30 mouse cellular contexts compared by ENCODE assay signal in genomic region chr1:25711474-25711873, GRCm38 (mm10).
DNase-seq lines count a peak whose midpoint lies in the region; ATAC-seq and TF ChIP-seq lines count a peak whose summit lies in the region.
"Had no signal": no experiment of that assay in that cellular context is flagged by ENCODE, and none has a peak within 500 bp of the region (broad histone marks: within the 10 kb centered on the region; RNA-seq: fewer than 3 reads in every experiment).

No protein-coding gene starts in this region.

- no peak overlapping the region for H3K9ac ChIP-seq in forebrain, embryonic 13.5 days
- H3K9ac ChIP-seq: embryonic facial prominence, embryonic 13.5 days; heart, embryonic 15.5 days; hindbrain, embryonic 12.5 days; intestine, embryonic 15.5 days; limb, embryonic 13.5 days; midbrain, embryonic 13.5 days had no signal

- no peak overlapping the region for H3K4me3 ChIP-seq in left cerebral cortex, adult 2 months
- H3K4me3 ChIP-seq in cerebellum, adult 2 months (replicated peaks; ENCODE audit: insufficient read depth, low read depth, low read length), result no peak overlapping the region
- H3K4me3 ChIP-seq in forebrain, embryonic 13.5 days, result no peak overlapping the region
- H3K4me3 ChIP-seq: embryonic facial prominence, embryonic 13.5 days; forebrain, embryonic 10.5 days; heart, embryonic 15.5 days; hindbrain, embryonic 12.5 days; intestine, embryonic 15.5 days; limb, embryonic 13.5 days; megakaryocyte, embryonic 14.5 days; midbrain, embryonic 13.5 days had no signal

- TF ChIP-seq CTCF in left cerebral cortex, adult 2 months (IDR thresholded peaks at IDR 0.05), result no peak
- TF ChIP-seq CTCF in cerebellum, adult 2 months (IDR thresholded peaks at IDR 0.05; ENCODE audit: borderline replicate concordance, insufficient read depth, low read depth, low read length), result no peak

- no peaks in the 10 kb centered on the region for H3K36me3 ChIP-seq in forebrain, embryonic 13.5 days (ENCODE audit: poor library complexity, severe bottlenecking)
- H3K36me3 ChIP-seq: embryonic facial prominence, embryonic 13.5 days; forebrain, embryonic 10.5 days; heart, embryonic 15.5 days; hindbrain, embryonic 12.5 days; intestine, embryonic 15.5 days; limb, embryonic 13.5 days; midbrain, embryonic 13.5 days had no signal

- H3K27ac ChIP-seq in left cerebral cortex, adult 2 months, result peak overlapping the region; percentile 26; the same call in 1 of the 2 replicates
- H3K27ac ChIP-seq in cerebellum, adult 2 months (ENCODE audit: insufficient read depth, low read length), result peak overlapping the region; percentile 2; the same call in 1 of the 2 replicates
- no peak overlapping the region for H3K27ac ChIP-seq in forebrain, embryonic 13.5 days
- H3K27ac ChIP-seq: embryonic facial prominence, embryonic 13.5 days; forebrain, embryonic 10.5 days; heart, embryonic 15.5 days; hindbrain, embryonic 12.5 days; hindbrain, postnatal 0 days; intestine, embryonic 15.5 days; limb, embryonic 13.5 days; midbrain, embryonic 13.5 days; stomach, postnatal 0 days had no signal

- H3K4me1 ChIP-seq in cerebellum, adult 2 months (ENCODE audit: control insufficient read depth, insufficient read depth, low read length), result peaks cover 5% of the 10 kb centered on the region; the same call in 1 of the 2 replicates
- H3K4me1 ChIP-seq in forebrain, embryonic 13.5 days, result no peaks in the 10 kb centered on the region
- H3K4me1 ChIP-seq: embryonic facial prominence, embryonic 13.5 days; forebrain, embryonic 10.5 days; heart, embryonic 15.5 days; hindbrain, embryonic 12.5 days; intestine, embryonic 15.5 days; limb, embryonic 13.5 days; megakaryocyte, embryonic 14.5 days; midbrain, embryonic 13.5 days had no signal

- ATAC-seq in frontal cortex, adult (ENCODE audit: low TSS enrichment), result peak; percentile 81
- ATAC-seq in forebrain, embryonic 13.5 days, result no peak
- ATAC-seq: forebrain, embryonic 16.5 days; hindbrain, postnatal 0 days; intestine, embryonic 15.5 days; midbrain, embryonic 13.5 days; Patski had no signal

- 2% methylated on average over 1 of the region's 1 CpGs for WGBS in cerebellum, adult 2 months
- 50% methylated on average over 1 of the region's 1 CpGs for WGBS in forebrain, embryonic 13.5 days

- H3K9me3 ChIP-seq in forebrain, embryonic 13.5 days (replicated peaks), result no peaks in the 10 kb centered on the region
- H3K9me3 ChIP-seq: embryonic facial prominence, embryonic 13.5 days; forebrain, embryonic 10.5 days; heart, embryonic 15.5 days; hindbrain, embryonic 12.5 days; intestine, embryonic 15.5 days; limb, embryonic 13.5 days; megakaryocyte, embryonic 14.5 days; midbrain, embryonic 13.5 days had no signal

- TF ChIP-seq POLR2A in cerebellum, adult 2 months (IDR thresholded peaks at IDR 0.05; ENCODE audit: borderline replicate concordance, insufficient read depth, low read length), result no peak

- intact Hi-C loops in left cerebral cortex, adult 2 months (cut with DNase I), result no loop called here

- H3K4me2 ChIP-seq in forebrain, embryonic 13.5 days, result no peak overlapping the region
- H3K4me2 ChIP-seq: embryonic facial prominence, embryonic 13.5 days; heart, embryonic 15.5 days; hindbrain, embryonic 12.5 days; intestine, embryonic 15.5 days; limb, embryonic 13.5 days; liver, embryonic 11.5 days; midbrain, embryonic 13.5 days had no signal

- DNase-seq in frontal cortex, postnatal 14 days (ENCODE audit: low spot score in 2 of 2), result no peak
- no peak for DNase-seq in left cerebral cortex, adult 2 months (ENCODE audit: extremely low spot score in 1 of 2, low spot score in 2 of 2)
- DNase-seq in left cerebral cortex, adult 11 months (ENCODE audit: low spot score), result no peak
- peak; percentile 28 to 71 for DNase-seq in cerebellum, adult 2 months
- peak; percentile 10 to 26 for DNase-seq in cerebellum, postnatal 36 days
- DNase-seq in urinary bladder, postnatal 36 days (ENCODE audit: low spot score in 2 of 2), result no peak
- DNase-seq: adrenal gland, postnatal 10 days; gastrocnemius, postnatal 14 days; heart, postnatal 36 days; kidney, adult 2 months; kidney, postnatal 36 days; lung, postnatal 36 days; right cerebral cortex, postnatal 4 days; thymus, adult 2 months; thymus, postnatal 36 days had no signal

- H3K27me3 ChIP-seq in cerebellum, adult 2 months (ENCODE audit: control insufficient read depth, insufficient read depth, low read length), result no peaks in the 10 kb centered on the region
- H3K27me3 ChIP-seq in forebrain, embryonic 13.5 days, result no peaks in the 10 kb centered on the region
- H3K27me3 ChIP-seq: embryonic facial prominence, embryonic 13.5 days; heart, embryonic 15.5 days; hindbrain, embryonic 12.5 days; intestine, embryonic 15.5 days; limb, embryonic 13.5 days; megakaryocyte, embryonic 14.5 days; midbrain, embryonic 13.5 days; Patski had no signal

Comparison
In these comparisons a context has a peak if more than half of its experiments do, and no peak if none do; other contexts are left out.
1. DNase-seq: peak in cerebellum, adult 2 months (2 of 2) and cerebellum, postnatal 36 days (2 of 2); none in frontal cortex, postnatal 14 days (0 of 2), left cerebral cortex, adult 2 months (0 of 2), left cerebral cortex, adult 11 months (single experiment) and urinary bladder, postnatal 36 days (0 of 2).